11 mouse cellular contexts compared by ENCODE assay signal in genomic region chr12:102436939-102437526, GRCm38 (mm10). TPM values are rescaled to one million over a fixed set of nuclear protein-coding genes. Genes with fewer than 3 reads are reported as not detected.
DNase-seq lines count a peak whose midpoint lies in the region; ATAC-seq and TF ChIP-seq lines count a peak whose summit lies in the region.
"Had no signal": no experiment of that assay in that cellular context is flagged by ENCODE, and none has a peak within 500 bp of the region (broad histone marks: within the 10 kb centered on the region; RNA-seq: fewer than 3 reads in every experiment).

No protein-coding gene starts in this region.

- peaks cover 48% of the 10 kb centered on the region for H3K4me1 ChIP-seq in heart, embryonic 13.5 days
- H3K4me1 ChIP-seq in liver, adult 2 months (ENCODE audit: control insufficient read depth, insufficient read depth, low read length), result peaks cover 4% of the 10 kb centered on the region; the same call in 1 of the 2 replicates
- H3K4me1 ChIP-seq in bone marrow macrophage, adult 2 months (ENCODE audit: control insufficient read depth, insufficient read depth, low read length), result peaks cover 37% of the 10 kb centered on the region
- peaks cover 3% of the 10 kb centered on the region; the same call in 1 of the 2 replicates for H3K4me1 ChIP-seq in intestine, embryonic 16.5 days (ENCODE audit: control insufficient read depth, insufficient read depth, low read length)

- peak overlapping the region; percentile 88 for H3K27ac ChIP-seq in heart, embryonic 13.5 days (replicated peaks)
- peak overlapping the region; percentile 35 for H3K27ac ChIP-seq in liver, adult 2 months (replicated peaks; ENCODE audit: insufficient read depth, low read depth, low read length)
- peak overlapping the region; percentile 98 for H3K27ac ChIP-seq in bone marrow macrophage, adult 2 months (ENCODE audit: insufficient read depth, low read depth, low read length)
- H3K27ac ChIP-seq in intestine, embryonic 16.5 days (ENCODE audit: low read length), result peak overlapping the region; percentile 52; the same call in 1 of the 2 replicates
- H3K27ac ChIP-seq: forebrain, embryonic 10.5 days; neural tube, embryonic 12.5 days had no signal

- peak overlapping the region; percentile 87 for H3K9ac ChIP-seq in heart, embryonic 13.5 days
- H3K9ac ChIP-seq in liver, adult 2 months (ENCODE audit: low read depth, low read length), result 0 out of 2 replicates have a peak overlapping the region, but pooled peaks have one; percentile 8
- no peak overlapping the region for H3K9ac ChIP-seq in intestine, embryonic 16.5 days (ENCODE audit: low read depth, low read length)
- H3K9ac ChIP-seq: neural tube, embryonic 12.5 days had no signal

- DNase-seq in heart, postnatal 4 days, result no peak
- DNase-seq in liver, adult 2 months (ENCODE audit: extremely low read depth, low read depth, low spot score), result peak; percentile 62
- no peak for DNase-seq in liver
- DNase-seq in embryo, embryonic 11 days, result no peak
- no peak for DNase-seq in retina, postnatal 1 day

- H3K9me3 ChIP-seq in heart, embryonic 13.5 days, result no peaks in the 10 kb centered on the region
- H3K9me3 ChIP-seq in intestine, embryonic 16.5 days (ENCODE audit: control insufficient read depth, low read length), result no peaks in the 10 kb centered on the region
- H3K9me3 ChIP-seq: forebrain, embryonic 10.5 days; neural tube, embryonic 12.5 days had no signal

- no peak for TF ChIP-seq POLR2A in liver, adult 2 months (IDR thresholded peaks at IDR 0.05; ENCODE audit: extremely low read depth, insufficient read depth, low read length)
- TF ChIP-seq POLR2A in bone marrow macrophage, adult 2 months (IDR thresholded peaks at IDR 0.05; ENCODE audit: borderline replicate concordance, low read depth, low read length), result no peak

- no peaks in the 10 kb centered on the region for H3K27me3 ChIP-seq in heart, embryonic 13.5 days (replicated peaks)
- no peaks in the 10 kb centered on the region for H3K27me3 ChIP-seq in liver, adult 2 months (ENCODE audit: control insufficient read depth, insufficient read depth, low read length)
- H3K27me3 ChIP-seq in intestine, embryonic 16.5 days (replicated peaks; ENCODE audit: control insufficient read depth, insufficient read depth, low read length), result no peaks in the 10 kb centered on the region
- H3K27me3 ChIP-seq: neural tube, embryonic 12.5 days had no signal

- peak overlapping the region; percentile 75 for H3K4me3 ChIP-seq in heart, embryonic 13.5 days
- no peak overlapping the region for H3K4me3 ChIP-seq in liver, adult 2 months (ENCODE audit: insufficient read depth, low read depth, low read length)
- peak overlapping the region; percentile 98 for H3K4me3 ChIP-seq in bone marrow macrophage, adult 2 months (ENCODE audit: insufficient read depth, low read length)
- peak overlapping the region; percentile 18; the same call in 1 of the 2 replicates for H3K4me3 ChIP-seq in intestine, embryonic 16.5 days (ENCODE audit: low read length)
- H3K4me3 ChIP-seq: forebrain, embryonic 10.5 days; neural tube, embryonic 12.5 days had no signal

- H3K36me3 ChIP-seq in heart, embryonic 13.5 days, result no peaks in the 10 kb centered on the region
- no peaks in the 10 kb centered on the region for H3K36me3 ChIP-seq in liver, adult 2 months (ENCODE audit: control insufficient read depth, insufficient read depth, low read length)
- no peaks in the 10 kb centered on the region for H3K36me3 ChIP-seq in intestine, embryonic 16.5 days (ENCODE audit: control insufficient read depth, insufficient read depth, low read length)
- H3K36me3 ChIP-seq: forebrain, embryonic 10.5 days; neural tube, embryonic 12.5 days had no signal

- no peak for TF ChIP-seq CTCF in liver, adult 2 months (IDR thresholded peaks at IDR 0.05; ENCODE audit: low read depth, low read length)
- TF ChIP-seq CTCF in bone marrow macrophage, adult 2 months (IDR thresholded peaks at IDR 0.05; ENCODE audit: low read depth, low read length), result no peak

- H3K4me2 ChIP-seq in heart, embryonic 13.5 days, result peak overlapping the region; percentile 78
- 0 out of 2 replicates have a peak overlapping the region, but pooled peaks have one; percentile 18 for H3K4me2 ChIP-seq in intestine, embryonic 16.5 days (ENCODE audit: low read depth, low read length)
- H3K4me2 ChIP-seq: midbrain, embryonic 11.5 days; neural tube, embryonic 12.5 days had no signal

- H3K79me2 ChIP-seq in liver, adult 2 months (ENCODE audit: control insufficient read depth, insufficient read depth, low read length), result peaks cover 15% of the 10 kb centered on the region

- no peak for ATAC-seq in heart, embryonic 13.5 days (ENCODE audit: extremely low read depth, insufficient number of reproducible peaks, low FRiP score, low TSS enrichment)
- ATAC-seq in intestine, embryonic 16.5 days, result no peak

- WGBS in heart, embryonic 13.5 days, result 63% methylated on average over 10 of the region's 10 CpGs
- WGBS in liver, adult 2 months, result 34% methylated on average over 10 of the region's 10 CpGs
- WGBS in intestine, embryonic 16.5 days, result 61% methylated on average over 10 of the region's 10 CpGs

RNA-seq across cellular contexts. Expression of gene Lgmn, which starts 2.6 kb away (rescaled TPM):
- polyA plus RNA-seq in heart, embryonic 13.5 days (2015; fragmentation: Nextera tagmentation; extraction: Ambion mirVana), result 119 and 122 TPM in 2 replicates
- 10 to 100 TPM; 68.9 to 76.9 TPM for total RNA-seq in heart, postnatal 4 days (2021)
- total RNA-seq in liver, adult 2 months (2014; rRNA removed), result 59.6 and 60.6 TPM in 2 replicates
- 33.5 and 48.5 TPM in 2 replicates for polyA plus RNA-seq in liver, adult 2 months (2012; rRNA removed)
- polyA plus RNA-seq in bone marrow macrophage, adult 2 months (2012; ENCODE audit: insufficient read depth, insufficient read length, missing spikeins), result 1,528 and 1,623 TPM in 2 replicates
- polyA plus RNA-seq in intestine, embryonic 16.5 days (2015; fragmentation: Nextera tagmentation; extraction: Ambion mirVana), result 92.4 and 100 TPM in 2 replicates

RNA-seq across cellular contexts. Expression of gene Golga5, which starts 31.9 kb away (rescaled TPM):
- polyA plus RNA-seq in heart, embryonic 13.5 days (2015; fragmentation: Nextera tagmentation; extraction: Ambion mirVana), result 22.3 and 22.8 TPM in 2 replicates
- 10 to 100 TPM; 23.0 to 26.7 TPM for total RNA-seq in heart, postnatal 4 days (2021)
- total RNA-seq in liver, adult 2 months (2014; rRNA removed), result 16.6 and 18.6 TPM in 2 replicates
- 6.8 and 7.8 TPM in 2 replicates for polyA plus RNA-seq in liver, adult 2 months (2012; rRNA removed)
- polyA plus RNA-seq in bone marrow macrophage, adult 2 months (2012; ENCODE audit: insufficient read depth, insufficient read length, missing spikeins), result 28.1 and 30.3 TPM in 2 replicates
- 31.3 and 32.1 TPM in 2 replicates for polyA plus RNA-seq in intestine, embryonic 16.5 days (2015; fragmentation: Nextera tagmentation; extraction: Ambion mirVana)

Comparison
In these comparisons a context has a peak if more than half of its experiments do, and no peak if none do; other contexts are left out.
1. H3K27ac ChIP-seq: peak in every context shown above with its lines; median percentile 98 in bone marrow macrophage, adult 2 months; 88 in heart, embryonic 13.5 days; 52 in intestine, embryonic 16.5 days; 35 in liver, adult 2 months.
2. RNA of gene Lgmn, which starts 2.6 kb away (polyA plus RNA-seq): 1,528 to 1,623 TPM in bone marrow macrophage, adult 2 months; 119 to 122 TPM in heart, embryonic 13.5 days, 92.4 to 100 TPM in intestine, embryonic 16.5 days and 33.5 to 48.5 TPM in liver, adult 2 months; every median in the first group is over 10 times any median in the second.